Mouse (Mus musculus) spleen, adult 18-20 months (tissue): Measurements from ENCODE around the gene AL731706.1.

Experiments
- DNase-seq, 2 experiments: peaks; one replicate each; pipeline ENCODE4 v3.0.0; 2022; ENCODE audit warnings: mixed read lengths in 2 of 2

Gene AL731706.1

GRCm38 (mm10) chr2:136834715-136835075, 56.5 kb downstream of the AL731706.1 start:
- DNase-seq = no peak

DNA sequence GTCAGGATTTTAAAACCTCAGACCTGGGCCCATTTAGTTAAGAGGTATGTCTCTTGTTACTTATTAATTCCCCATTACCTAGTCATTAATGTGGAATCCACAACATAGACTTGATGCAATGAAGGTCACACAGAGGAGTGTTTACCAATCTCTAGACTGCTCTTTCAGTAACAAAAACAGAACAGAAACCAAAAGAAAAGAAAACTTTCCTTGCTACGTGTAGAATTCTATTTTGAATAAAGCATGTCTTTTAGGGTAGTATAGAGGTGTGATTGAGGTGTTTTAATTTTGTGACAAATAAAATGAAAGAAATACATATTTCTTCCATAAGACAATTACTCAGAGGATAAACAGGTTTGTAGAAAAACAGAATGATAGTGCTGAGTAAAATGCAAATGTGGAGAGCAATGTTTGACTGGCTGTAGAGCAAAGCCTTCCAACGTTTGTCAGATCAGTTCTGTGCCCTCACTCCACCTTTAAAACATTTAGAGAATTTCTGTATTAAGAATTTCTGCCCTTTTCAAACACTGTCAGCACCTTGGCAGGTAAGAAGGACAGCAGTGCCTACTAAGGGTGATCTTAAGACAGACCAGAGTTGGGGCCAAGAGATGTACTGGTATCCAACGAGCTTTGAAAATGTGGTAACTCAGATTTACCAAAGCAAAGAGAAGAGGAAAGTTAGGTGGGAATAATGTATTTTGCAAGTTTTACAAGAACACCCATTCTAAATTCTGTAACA, 57.0 kb downstream of the AL731706.1 start:
- no peak for DNase-seq

DNA sequence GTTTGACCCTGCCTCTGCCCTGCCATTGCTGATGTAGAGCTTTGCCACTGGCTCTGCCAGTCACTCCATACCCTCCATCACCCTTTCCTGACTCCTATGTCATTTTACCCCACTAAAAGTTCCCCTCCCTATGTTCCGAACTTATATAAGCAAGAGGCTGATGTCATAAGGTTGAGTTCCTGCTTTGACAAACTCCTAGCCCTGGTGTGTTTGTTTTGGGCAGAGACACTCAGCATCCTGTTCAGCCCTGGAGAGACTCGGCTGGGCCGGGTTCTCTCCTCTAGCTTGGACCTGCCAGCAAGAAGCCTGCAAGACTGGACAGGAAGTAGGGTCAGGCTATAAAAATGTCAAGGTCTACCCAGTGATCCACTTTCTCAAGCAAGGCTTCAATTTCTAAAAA, 58.3 kb downstream of the AL731706.1 start:
- no peak for DNase-seq
